Mouse (Mus musculus): ENCODE measurements at regions not wholly inside any gene's neighbourhood (a gene's known extent, or its start where the extent isn't known, plus 50 kb on each side); places are given as distances from the start of the nearest gene placed in this dataset.

GRCm38 (mm10) chr1:36008598-36008997 is 59.6 kb upstream of the Hs6st1 start:
- Histone ChIP-seq H3K79me2 (ENCODE audit: control insufficient read depth, insufficient read depth) (no peaks in the 10 kb centered on the region), H3ac (ENCODE audit: control insufficient read depth, insufficient read length) (no peak overlapping the region), H3K4me3 (no peak overlapping the region), H3K36me3 (ENCODE audit: control insufficient read depth, insufficient read depth) (no peaks in the 10 kb centered on the region), H3K27me3 (ENCODE audit: control insufficient read depth, insufficient read depth, insufficient read length) (no peaks in the 10 kb centered on the region), H3K4me2 (ENCODE audit: low read depth) (no peak overlapping the region)
- TF ChIP-seq CEBPB (IDR thresholded peaks at IDR 0.05; ENCODE audit: insufficient read depth, poor library complexity, severe bottlenecking) (no peak), MYOD1 (IDR thresholded peaks at IDR 0.05; ENCODE audit: control insufficient read depth in 1 of 3, insufficient read length in 2 of 3, low read depth in 2 of 3) (no peak), POLR2A (IDR thresholded peaks at IDR 0.05; ENCODE audit: insufficient read length, low read depth) (no peak), TCF3 (IDR thresholded peaks at IDR 0.05; ENCODE audit: insufficient read length, low read depth) (no peak), POLR2AphosphoS2 (IDR thresholded peaks at IDR 0.05; ENCODE audit: insufficient read length, low read depth) (no peak)

GRCm38 (mm10) chr1:36009010-36009619 is 59.1 kb upstream of the Hs6st1 start:
- H3K4me2 ChIP-seq (ENCODE audit: low read depth) = no peak overlapping the region
- H3K4me3 ChIP-seq = no peak overlapping the region
- H3K36me3 ChIP-seq (ENCODE audit: control insufficient read depth, insufficient read depth) = no peaks in the 10 kb centered on the region
- H3K27me3 ChIP-seq (ENCODE audit: control insufficient read depth, insufficient read depth, insufficient read length) = no peaks in the 10 kb centered on the region
- TF ChIP-seq REST (IDR thresholded peaks at IDR 0.05; ENCODE audit: insufficient read depth, insufficient read length) (no peak), TCF3 (IDR thresholded peaks at IDR 0.05; ENCODE audit: insufficient read length, low read depth) (no peak), CEBPB (IDR thresholded peaks at IDR 0.05; ENCODE audit: insufficient read depth, poor library complexity, severe bottlenecking) (no peak), POLR2AphosphoS2 (IDR thresholded peaks at IDR 0.05; ENCODE audit: insufficient read length, low read depth) (no peak), MYOD1 (IDR thresholded peaks at IDR 0.05; ENCODE audit: control insufficient read depth in 1 of 3, insufficient read length in 2 of 3, low read depth in 2 of 3) (no peak), MAX (IDR thresholded peaks at IDR 0.05; ENCODE audit: low read depth) (no peak), TCF12 (IDR thresholded peaks at IDR 0.05; ENCODE audit: insufficient read depth, poor library complexity, severe bottlenecking) (no peak), POLR2A (IDR thresholded peaks at IDR 0.05; ENCODE audit: insufficient read length, low read depth) (no peak), E2F4 (IDR thresholded peaks at IDR 0.05; ENCODE audit: insufficient read depth) (no peak), SRF (IDR thresholded peaks at IDR 0.05; ENCODE audit: control insufficient read depth, insufficient read length, low read depth) (no peak), USF1 (IDR thresholded peaks at IDR 0.05; ENCODE audit: low read depth) (no peak), MYOG (IDR thresholded peaks at IDR 0.05; ENCODE audit: control insufficient read depth in 1 of 3, insufficient read depth in 1 of 3, insufficient read length in 2 of 3, low read depth in 2 of 3) (no peak)
- H3K79me2 ChIP-seq (ENCODE audit: control insufficient read depth, insufficient read depth) = no peaks in the 10 kb centered on the region
- H3ac ChIP-seq (ENCODE audit: control insufficient read depth, insufficient read length) = no peak overlapping the region

- H3K27me3 ChIP-seq (ENCODE audit: control insufficient read depth, insufficient read depth, insufficient read length) = no peaks in the 10 kb centered on the region
- H3K4me3 ChIP-seq = no peak overlapping the region
- H3K36me3 ChIP-seq (ENCODE audit: control insufficient read depth, insufficient read depth) = no peaks in the 10 kb centered on the region
- no peak overlapping the region for H3ac ChIP-seq (ENCODE audit: control insufficient read depth, insufficient read length)
- H3K4me2 ChIP-seq (ENCODE audit: low read depth) = no peak overlapping the region
- H3K79me2 ChIP-seq (ENCODE audit: control insufficient read depth, insufficient read depth) = no peaks in the 10 kb centered on the region
- TF ChIP-seq TCF3 (IDR thresholded peaks at IDR 0.05; ENCODE audit: insufficient read length, low read depth) (no peak), POLR2AphosphoS2 (IDR thresholded peaks at IDR 0.05; ENCODE audit: insufficient read length, low read depth) (no peak), E2F4 (IDR thresholded peaks at IDR 0.05; ENCODE audit: insufficient read depth) (no peak), TCF12 (IDR thresholded peaks at IDR 0.05; ENCODE audit: insufficient read depth, poor library complexity, severe bottlenecking) (no peak), MYOD1 (IDR thresholded peaks at IDR 0.05; ENCODE audit: control insufficient read depth in 1 of 3, insufficient read length in 2 of 3, low read depth in 2 of 3) (no peak), REST (IDR thresholded peaks at IDR 0.05; ENCODE audit: insufficient read depth, insufficient read length) (no peak), CEBPB (IDR thresholded peaks at IDR 0.05; ENCODE audit: insufficient read depth, poor library complexity, severe bottlenecking) (no peak), MAX (IDR thresholded peaks at IDR 0.05; ENCODE audit: low read depth) (no peak), POLR2A (IDR thresholded peaks at IDR 0.05; ENCODE audit: insufficient read length, low read depth) (no peak), SRF (IDR thresholded peaks at IDR 0.05; ENCODE audit: control insufficient read depth, insufficient read length, low read depth) (no peak)
Measured at GRCm38 (mm10) chr1:36010151-36010550, 58.0 kb upstream of the Hs6st1 start.

- Histone ChIP-seq H3K27me3 (ENCODE audit: control insufficient read depth, insufficient read depth, insufficient read length) (no peaks in the 10 kb centered on the region), H3K4me3 (no peak overlapping the region), H3ac (ENCODE audit: control insufficient read depth, insufficient read length) (no peak overlapping the region), H3K36me3 (ENCODE audit: control insufficient read depth, insufficient read depth) (no peaks in the 10 kb centered on the region), H3K79me2 (ENCODE audit: control insufficient read depth, insufficient read depth) (no peaks in the 10 kb centered on the region), H3K4me2 (ENCODE audit: low read depth) (no peak overlapping the region)
- TF ChIP-seq TCF12 (IDR thresholded peaks at IDR 0.05; ENCODE audit: insufficient read depth, poor library complexity, severe bottlenecking) (no peak), MAX (IDR thresholded peaks at IDR 0.05; ENCODE audit: low read depth) (no peak), MYOG (IDR thresholded peaks at IDR 0.05; ENCODE audit: control insufficient read depth in 1 of 3, insufficient read depth in 1 of 3, insufficient read length in 2 of 3, low read depth in 2 of 3) (no peak), USF1 (IDR thresholded peaks at IDR 0.05; ENCODE audit: low read depth) (no peak), POLR2A (IDR thresholded peaks at IDR 0.05; ENCODE audit: insufficient read length, low read depth) (no peak), SRF (IDR thresholded peaks at IDR 0.05; ENCODE audit: control insufficient read depth, insufficient read length, low read depth) (no peak), REST (IDR thresholded peaks at IDR 0.05; ENCODE audit: insufficient read depth, insufficient read length) (no peak), MYOD1 (IDR thresholded peaks at IDR 0.05; ENCODE audit: control insufficient read depth in 1 of 3, insufficient read length in 2 of 3, low read depth in 2 of 3) (no peak), TCF3 (IDR thresholded peaks at IDR 0.05; ENCODE audit: insufficient read length, low read depth) (no peak), POLR2AphosphoS2 (IDR thresholded peaks at IDR 0.05; ENCODE audit: insufficient read length, low read depth) (no peak), E2F4 (IDR thresholded peaks at IDR 0.05; ENCODE audit: insufficient read depth) (no peak), CEBPB (IDR thresholded peaks at IDR 0.05; ENCODE audit: insufficient read depth, poor library complexity, severe bottlenecking) (no peak)
Measured at GRCm38 (mm10) chr1:36010834-36011233, 57.4 kb upstream of the Hs6st1 start.
